Mouse (Mus musculus) erythroblast, embryonic 14.5 days (primary cell): ENCODE results near the gene Spns2. TPM values are rescaled to one million over a fixed set of nuclear protein-coding genes. Genes with fewer than 3 reads are reported as not detected.

Source experiments
- H3K27me3 ChIP-seq: 2 replicates; pipeline ENCODE4 v1.6.1; 2012; ENCODE audit warnings: inconsistent platforms; ENCODE audit not compliant: control insufficient read depth
- H3K36me3 ChIP-seq: 2 replicates; pipeline ENCODE4 v1.6.1; 2012; ENCODE audit warnings: mild to moderate bottlenecking, inconsistent platforms; ENCODE audit not compliant: control insufficient read depth
- H3K4me1 ChIP-seq: 2 replicates; pipeline ENCODE4 v1.6.1; 2012; ENCODE audit warnings: inconsistent platforms; ENCODE audit not compliant: control insufficient read depth
- H3K4me3 ChIP-seq: replicated peaks from 2 replicates; pipeline ENCODE3; 2012; ENCODE audit warnings: moderate library complexity, mild to moderate bottlenecking, inconsistent platforms
- H3K9me3 ChIP-seq: 2 replicates; pipeline ENCODE4 v1.6.1; 2012; ENCODE audit warnings: low read length, inconsistent platforms, mixed read lengths; ENCODE audit not compliant: control insufficient read depth
- GATA1 ChIP-seq: IDR thresholded peaks from 2 replicates; pipeline ENCODE4 v1.6.1; 2012; ENCODE audit warnings: low read length, inconsistent platforms, mixed read lengths
- TAL1 ChIP-seq: IDR thresholded peaks from 3 replicates; pipeline ENCODE4 v1.6.1; 2012; ENCODE audit warnings: low read length, inconsistent platforms, mixed read lengths
- polyA plus RNA-seq: library from polyadenylated mRNA; stranded (reverse); fragments of >175 nt; gene quantifications from 2 replicates; pipeline ENCODE4 v1.2.3, GENCODE M21; 2012

Spns2 gene
- polyA plus RNA-seq, 1 experiment: 0.10 TPM

GRCm38 (mm10) chr11:72468525-72468924, 21.2 kb downstream of the Spns2 start:
- H3K9me3 ChIP-seq: no peaks in the 10 kb centered on the region
- no peaks in the 10 kb centered on the region for H3K36me3 ChIP-seq
- no peak for TF ChIP-seq TAL1
- TF ChIP-seq GATA1: no peak
- H3K4me3 ChIP-seq: no peak overlapping the region
- peaks cover 45% of the 10 kb centered on the region for H3K4me1 ChIP-seq
- no peaks in the 10 kb centered on the region for H3K27me3 ChIP-seq

- Histone ChIP-seq H3K36me3 (no peaks in the 10 kb centered on the region; the same call in 1 of the 2 replicates), H3K4me1 (peaks cover 43% of the 10 kb centered on the region), H3K27me3 (no peaks in the 10 kb centered on the region), H3K4me3 (no peak overlapping the region), H3K9me3 (no peaks in the 10 kb centered on the region)
- TF ChIP-seq GATA1 (no peak), TAL1 (no peak)
Measured at GRCm38 (mm10) chr11:72466694-72467507, 22.8 kb downstream of the Spns2 start.

GRCm38 (mm10) chr11:72465978-72466693, 23.6 kb downstream of the Spns2 start:
- no peaks in the 10 kb centered on the region; the same call in 1 of the 2 replicates for H3K36me3 ChIP-seq
- peaks cover 42% of the 10 kb centered on the region for H3K4me1 ChIP-seq
- H3K27me3 ChIP-seq: no peaks in the 10 kb centered on the region
- no peak overlapping the region for H3K4me3 ChIP-seq
- H3K9me3 ChIP-seq: no peaks in the 10 kb centered on the region
- TF ChIP-seq TAL1: no peak
- TF ChIP-seq GATA1: no peak

GRCm38 (mm10) chr11:72464821-72465220, 24.9 kb downstream of the Spns2 start:
- TF ChIP-seq GATA1 (no peak), TAL1 (no peak)
- H3K4me1 ChIP-seq: peaks cover 34% of the 10 kb centered on the region
- no peaks in the 10 kb centered on the region; the same call in 1 of the 2 replicates for H3K36me3 ChIP-seq
- H3K27me3 ChIP-seq: no peaks in the 10 kb centered on the region
- H3K4me3 ChIP-seq: no peak overlapping the region
- H3K9me3 ChIP-seq: no peaks in the 10 kb centered on the region

- no peaks in the 10 kb centered on the region for H3K27me3 ChIP-seq
- H3K36me3 ChIP-seq: peaks cover 10% of the 10 kb centered on the region; the same call in 1 of the 2 replicates
- TF ChIP-seq GATA1: no peak
- TF ChIP-seq TAL1: no peak
- H3K9me3 ChIP-seq: no peaks in the 10 kb centered on the region
- H3K4me1 ChIP-seq: peaks cover 23% of the 10 kb centered on the region
- no peak overlapping the region for H3K4me3 ChIP-seq
Measured at GRCm38 (mm10) chr11:72461500-72461981, 28.2 kb downstream of the Spns2 start.

- H3K4me3 ChIP-seq: no peak overlapping the region
- no peaks in the 10 kb centered on the region for H3K27me3 ChIP-seq
- peaks cover 25% of the 10 kb centered on the region; the same call in 1 of the 2 replicates for H3K36me3 ChIP-seq
- peaks cover 22% of the 10 kb centered on the region for H3K4me1 ChIP-seq
- H3K9me3 ChIP-seq: no peaks in the 10 kb centered on the region
- TF ChIP-seq TAL1 (no peak), GATA1 (no peak)
Measured at GRCm38 (mm10) chr11:72458502-72458901, 31.2 kb downstream of the Spns2 start.

- Histone ChIP-seq H3K9me3 (no peaks in the 10 kb centered on the region), H3K27me3 (no peaks in the 10 kb centered on the region), H3K4me3 (no peak overlapping the region), H3K4me1 (peaks cover 22% of the 10 kb centered on the region), H3K36me3 (peaks cover 29% of the 10 kb centered on the region)
- no peak for TF ChIP-seq TAL1
- no peak for TF ChIP-seq GATA1
Measured at GRCm38 (mm10) chr11:72457995-72458496, 31.7 kb downstream of the Spns2 start.

- Histone ChIP-seq H3K9me3 (no peaks in the 10 kb centered on the region), H3K4me1 (peaks cover 22% of the 10 kb centered on the region), H3K36me3 (peaks cover 53% of the 10 kb centered on the region), H3K4me3 (no peak overlapping the region), H3K27me3 (no peaks in the 10 kb centered on the region)
- no peak for TF ChIP-seq TAL1
- TF ChIP-seq GATA1: no peak
Measured at GRCm38 (mm10) chr11:72455694-72456093, 34.0 kb downstream of the Spns2 start.
